Mouse (Mus musculus) forelimb bud, embryonic 11.5 days (tissue): ENCODE results near the gene Simc1.

Experiments
- DNase-seq: peaks from one replicate; pipeline ENCODE4 v3.0.0-alpha.2; 2012; ENCODE audit warnings: low read depth, low spot score

Gene Simc1

DNA sequence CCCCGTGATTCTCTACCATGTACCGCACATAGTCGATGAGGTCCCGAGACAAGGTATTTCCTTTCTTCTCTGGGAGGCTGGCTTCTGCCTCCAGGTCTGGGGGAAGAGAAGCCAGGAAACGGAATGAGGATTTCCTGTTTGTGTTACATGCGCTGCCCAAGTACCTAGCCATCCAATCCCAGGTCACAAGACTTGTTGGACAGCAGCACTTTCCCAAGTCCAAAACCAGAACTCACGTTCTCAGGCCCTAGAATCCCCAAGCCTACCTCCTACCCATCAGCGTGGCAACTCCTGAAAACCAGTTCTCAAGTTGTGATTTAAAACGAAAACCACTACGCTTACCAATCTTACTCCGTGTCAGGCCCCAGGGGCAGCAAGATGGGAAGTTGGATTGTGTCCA lies 82.3 kb downstream of the Simc1 start:
- DNase-seq, result no peak

DNA sequence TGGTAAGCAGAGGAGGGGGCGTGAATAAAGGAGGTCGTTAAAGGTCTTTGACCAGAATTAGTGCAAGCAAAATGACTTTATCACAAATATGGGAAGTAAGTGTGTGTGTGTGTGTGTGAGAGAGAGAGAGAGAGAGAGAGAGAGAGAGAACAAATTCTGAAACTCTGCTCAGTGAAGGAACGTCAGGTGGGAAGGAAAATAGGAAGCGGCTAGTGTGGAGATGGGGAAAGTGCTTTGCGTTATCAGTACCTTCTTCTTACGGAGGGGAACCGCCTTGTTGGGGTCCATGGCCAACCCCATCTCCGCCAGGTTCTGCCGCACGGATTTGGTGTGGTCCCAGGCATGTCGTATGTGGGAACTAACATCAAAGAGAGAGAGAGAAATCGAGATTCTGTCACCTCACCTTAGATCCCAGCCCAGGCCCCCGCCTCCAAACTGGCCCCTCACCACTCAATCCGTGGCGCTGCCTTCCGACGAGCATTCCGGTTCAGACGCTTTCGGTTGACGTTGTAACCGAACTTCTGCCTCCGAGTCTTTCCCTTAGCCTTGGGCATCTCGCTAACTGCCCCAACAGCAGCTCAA lies 85.9 kb downstream of the Simc1 start:
- DNase-seq, result no peak

DNA sequence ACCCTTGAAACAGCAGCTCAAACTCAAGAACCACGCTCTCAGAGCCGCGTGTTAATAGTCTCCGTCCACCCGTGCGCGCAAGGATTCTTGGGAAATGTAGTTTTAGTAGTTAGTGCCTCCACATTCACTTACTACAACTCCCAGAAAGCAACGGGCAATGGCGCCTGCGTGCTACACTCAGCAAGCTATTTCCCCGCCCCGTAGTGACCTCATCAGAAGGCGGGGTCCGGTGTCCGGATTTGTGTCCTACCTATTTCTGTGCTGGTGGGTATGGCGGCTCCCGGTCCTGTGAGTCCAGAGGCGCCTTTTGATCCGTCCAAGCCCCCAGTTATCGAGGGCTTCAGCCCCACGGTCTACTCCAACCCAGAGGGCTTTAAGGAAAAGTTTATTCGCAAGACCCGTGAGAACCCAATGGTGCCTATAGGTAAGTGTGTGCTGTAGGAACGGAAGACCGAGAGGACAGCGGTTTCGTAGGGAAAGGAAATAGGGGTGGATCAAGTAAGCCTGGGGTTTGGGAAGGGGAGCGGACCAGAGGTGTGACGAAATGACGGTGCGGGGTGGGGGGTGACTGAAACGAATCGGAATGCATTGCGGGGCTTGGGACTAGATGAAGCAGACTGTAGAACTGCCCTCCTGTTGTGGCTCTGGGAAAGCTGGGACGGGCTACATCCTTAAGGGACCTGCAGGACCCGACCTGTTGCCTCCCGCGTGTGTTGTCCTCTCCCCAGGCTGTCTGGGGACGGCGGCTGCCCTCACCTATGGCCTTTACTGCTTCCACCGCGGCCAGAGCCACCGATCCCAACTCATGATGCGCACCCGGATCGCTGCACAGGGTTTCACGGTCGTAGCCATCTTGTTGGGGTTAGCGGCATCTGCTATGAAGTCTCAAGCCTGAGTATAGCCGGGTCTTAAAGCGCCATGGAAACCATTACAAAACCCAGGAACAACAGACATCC lies 86.7 kb downstream of the Simc1 start, which contains the start of the genes Nop16 and Higd2a:
TSS of gene Nop16 (minus strand) at position 95 of the 956 bp plus-strand sequence.
TSS of gene Higd2a (plus strand) at position 212 of the 956 bp plus-strand sequence.
- DNase-seq, result peak; percentile 98

DNA sequence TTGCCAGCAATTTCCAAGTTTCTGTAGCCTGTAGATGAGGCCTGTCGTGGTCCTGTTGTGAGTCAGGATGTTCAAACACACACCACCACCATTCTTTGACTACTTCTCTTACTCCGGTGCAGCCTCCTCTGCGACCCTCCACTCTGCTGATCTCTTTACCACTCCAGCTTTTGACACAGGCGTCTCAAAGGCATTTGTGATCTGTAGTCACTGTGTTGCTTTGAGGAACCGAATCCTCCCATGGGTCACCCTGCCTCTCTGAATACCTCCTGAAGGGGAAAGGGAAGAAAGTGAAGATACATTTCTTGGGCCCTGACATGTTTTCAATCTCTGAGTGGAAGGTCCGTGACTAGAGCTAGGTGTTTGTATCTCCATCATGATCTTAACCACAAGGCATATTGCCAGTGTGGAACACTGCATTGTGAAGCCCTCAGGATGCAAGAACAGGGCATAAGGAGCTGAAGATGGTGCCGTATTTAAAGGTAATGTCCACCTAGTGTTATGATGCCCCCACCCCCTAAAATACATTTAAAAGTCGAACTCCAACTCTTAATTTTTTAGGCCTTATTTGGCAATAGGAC lies 88.3 kb downstream of the Simc1 start:
- no peak for DNase-seq

DNA sequence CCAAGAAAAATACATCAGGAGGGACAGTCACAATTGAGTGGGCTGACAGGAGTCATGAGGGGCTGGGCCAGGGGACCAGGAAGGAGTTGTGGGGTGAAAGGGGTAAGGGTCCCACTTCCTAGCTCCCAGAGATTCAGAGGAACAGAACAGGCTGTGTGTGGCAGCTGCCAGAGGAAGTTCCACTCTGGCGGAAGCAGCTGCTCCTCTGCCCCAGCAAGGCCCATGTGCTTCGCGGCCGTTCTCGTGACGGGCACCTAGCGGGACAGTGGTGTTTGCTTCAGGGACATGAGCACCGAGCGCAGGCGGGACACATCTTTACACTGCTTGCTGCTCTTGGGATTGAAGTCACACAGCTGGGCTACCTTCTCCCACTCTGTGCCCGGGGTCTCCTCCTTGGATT lies 90.0 kb downstream of the Simc1 start:
- DNase-seq, result no peak

DNA sequence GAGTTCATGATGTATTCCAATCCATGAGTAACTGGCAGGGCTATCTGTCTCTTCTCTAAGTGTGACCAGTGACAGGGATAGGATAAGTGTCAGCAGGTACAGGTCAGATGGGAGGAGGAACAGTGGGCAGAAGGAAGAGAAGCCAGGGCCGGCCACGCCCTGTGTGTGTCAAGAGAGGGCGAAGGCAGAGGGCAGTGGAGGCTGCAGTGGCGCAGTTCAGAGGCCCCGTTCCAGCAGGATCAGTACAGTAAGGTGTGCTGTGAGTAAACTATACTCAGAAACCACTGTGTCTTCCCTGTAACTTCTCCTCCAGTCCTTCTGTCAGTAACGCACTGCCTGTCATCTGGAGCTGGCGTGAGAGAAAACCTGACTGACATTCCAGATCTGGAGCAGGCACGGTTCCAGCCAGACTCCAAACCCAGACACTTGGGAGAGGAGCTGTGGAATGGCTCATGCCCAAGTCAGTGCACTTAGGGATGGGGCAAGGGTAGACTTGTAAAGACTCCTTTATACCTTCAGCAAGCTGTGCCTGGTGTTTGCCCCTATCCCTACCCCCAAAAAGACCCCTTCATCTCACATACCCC lies 92.6 kb downstream of the Simc1 start:
- no peak for DNase-seq

DNA sequence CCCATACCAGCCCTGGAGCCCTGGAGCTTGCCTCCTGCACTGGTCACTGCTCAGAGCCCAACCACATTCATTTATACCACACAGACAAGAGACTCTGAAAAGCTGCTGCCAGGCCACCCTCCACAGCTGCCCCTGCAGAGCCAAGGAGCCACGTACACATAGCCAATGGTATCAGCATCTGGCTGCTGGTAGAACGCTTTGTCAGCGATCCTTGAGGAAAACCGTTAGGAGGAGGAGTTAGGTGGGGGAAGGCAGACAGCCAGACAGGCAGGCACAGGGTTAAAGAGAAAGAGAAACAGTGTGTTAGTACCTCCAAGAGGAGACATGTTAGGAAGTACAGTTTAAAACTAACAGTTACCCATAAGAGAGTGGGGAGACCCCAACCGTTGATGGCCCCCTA lies 93.3 kb downstream of the Simc1 start:
- no peak for DNase-seq

DNA sequence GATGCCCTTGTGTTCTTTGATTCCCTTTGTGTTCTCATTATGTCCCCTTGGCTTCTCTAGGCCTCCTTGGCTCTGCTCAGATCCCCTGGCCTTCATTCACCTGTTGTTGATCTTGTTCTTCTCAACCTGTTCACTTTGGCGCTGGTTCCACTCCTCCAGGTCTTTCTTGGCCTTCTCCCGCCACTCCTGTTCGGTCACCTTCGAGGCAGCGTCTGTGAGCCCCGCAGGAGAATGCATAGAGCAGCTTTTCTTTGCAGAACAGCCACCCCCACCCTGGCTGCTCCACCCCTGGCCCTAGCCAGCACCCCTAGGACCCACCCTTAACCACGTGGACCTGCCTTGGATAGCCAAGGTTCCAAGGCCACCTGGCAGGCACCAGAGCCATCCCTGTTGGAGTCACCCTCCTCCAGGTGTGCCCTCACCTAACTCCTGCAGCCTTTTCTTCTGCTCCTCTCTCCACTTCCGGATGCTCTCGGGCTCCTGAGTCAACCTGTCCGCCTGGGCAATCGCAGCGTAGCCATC lies 95.1 kb downstream of the Simc1 start:
- no peak for DNase-seq
